Mouse (Mus musculus) ES-E14 (cell line): ENCODE results near the gene Lig3. TPM values are rescaled to one million over a fixed set of nuclear protein-coding genes. Genes with fewer than 3 reads are reported as not detected.
"Not testable (repeated sequence)": the region's sequence is repeated elsewhere in the genome, so short reads cannot be mapped to it uniquely, and the experiment has no call there.

Experiments used
- DNase-seq: peaks from one replicate; pipeline ENCODE4 v3.0.0-alpha.2; 2013; ENCODE audit warnings: low read depth, low spot score
- H3K27ac ChIP-seq: 2 replicates; pipeline ENCODE4 v1.5.1; 2012; ENCODE audit warnings: low read depth, mild to moderate bottlenecking, low read length, moderate library complexity, mixed read lengths; ENCODE audit not compliant: poor library complexity, insufficient read depth, severe bottlenecking
- H3K36me3 ChIP-seq: 2 replicates; pipeline ENCODE4 v1.6.1; 2012; ENCODE audit warnings: mild to moderate bottlenecking, low read length, moderate library complexity, mixed read lengths; ENCODE audit not compliant: control insufficient read depth, poor library complexity, insufficient read depth, severe bottlenecking
- H3K4me1 ChIP-seq, 2 experiments: fragments of 150-350 bp in 1 of 2; sonication (generic) in 1 of 2; 2 replicates each; pipeline ENCODE4 v1.6.1; 2012; ENCODE audit warnings: low read length in 2 of 2, mild to moderate bottlenecking in 1 of 2, mixed read lengths in 1 of 2; ENCODE audit not compliant: control insufficient read depth in 2 of 2, insufficient read depth in 2 of 2, poor library complexity in 1 of 2
- H3K4me3 ChIP-seq, 2 experiments: fragments of 150-350 bp in 1 of 2; sonication (generic) in 1 of 2; 2 replicates each; pipeline ENCODE4 v1.5.1; 2012; ENCODE audit warnings: low read length in 2 of 2, low read depth in 1 of 2, mild to moderate bottlenecking in 1 of 2, mixed read lengths in 1 of 2; ENCODE audit not compliant: insufficient read depth in 1 of 2, poor library complexity in 1 of 2, severe bottlenecking in 1 of 2
- H3K9ac ChIP-seq: 2 replicates; pipeline ENCODE4 v1.6.1; 2012; ENCODE audit warnings: low read depth, mild to moderate bottlenecking, low read length, mixed read lengths; ENCODE audit not compliant: poor library complexity, insufficient read depth, severe bottlenecking
- H3K9me3 ChIP-seq: fragments of 150-350 bp; sonication (generic); 2 replicates; pipeline ENCODE4 v1.6.1; 2012; ENCODE audit warnings: low read depth, mild to moderate bottlenecking, low read length; ENCODE audit not compliant: control insufficient read depth, insufficient read depth
- CHD2 ChIP-seq: IDR thresholded peaks from 2 replicates; pipeline ENCODE4 v1.6.1; 2014; ENCODE audit warnings: mild to moderate bottlenecking, low read depth, low read length, inconsistent platforms
- HCFC1 ChIP-seq: IDR thresholded peaks from 2 replicates; pipeline ENCODE4 v1.6.1; 2012; ENCODE audit warnings: low read length, inconsistent platforms, borderline replicate concordance; ENCODE audit not compliant: insufficient read depth
- MAFK ChIP-seq: IDR thresholded peaks from 2 replicates; pipeline ENCODE4 v1.6.1; 2014; ENCODE audit warnings: mild to moderate bottlenecking, low read depth, low read length, inconsistent platforms; ENCODE audit not compliant: insufficient read depth
- ZC3H11A ChIP-seq: IDR thresholded peaks from 2 replicates; pipeline ENCODE4 v1.6.1; 2012; ENCODE audit warnings: low read depth, mild to moderate bottlenecking, inconsistent platforms, low read length, borderline replicate concordance
- ZNF384 ChIP-seq: IDR thresholded peaks from 2 replicates; pipeline ENCODE4 v1.6.1; 2012; ENCODE audit warnings: low read depth, low read length, inconsistent platforms
- in situ Hi-C, 2 experiments: fragments of 600-800 bp; cut with MboI; formaldehyde crosslinking; loops; one replicate each; pipeline ENCODE4 v1.15.1; 2025; ENCODE audit warnings: low sequenced_read_pairs in 2 of 2, inconsistent platforms in 1 of 2; ENCODE audit not compliant: unreplicated experiment in 2 of 2
- total RNA-seq: library from RNA; depleted of rRNA; stranded (reverse); fragments of 300-350 nt; gene quantifications from 2 replicates; pipeline ENCODE4 v1.2.3, GENCODE M21; 2012

Gene Lig3
- total RNA-seq, 1 experiment = 66.5 TPM

- Histone ChIP-seq H3K9ac (no peak overlapping the region), H3K36me3 (no peaks in the 10 kb centered on the region), H3K4me1 (peaks cover 0 to 4% of the 10 kb centered on the region in 2 experiments; a peak in 3 of 4 replicates), H3K27ac (no peak overlapping the region), H3K4me3 (no peak overlapping the region), H3K9me3 (no peaks in the 10 kb centered on the region)
- in situ Hi-C loops = no loop called here
- TF ChIP-seq MAFK = no peak
- TF ChIP-seq ZC3H11A = peak; percentile 73
- no peak for TF ChIP-seq ZNF384
- DNase-seq = peak; percentile 83
Observed at GRCm38 (mm10) chr11:82819350-82819749, 38.4 kb downstream of the Lig3 start.

- no peak for DNase-seq
- Histone ChIP-seq H3K36me3 (no peaks in the 10 kb centered on the region), H3K9ac (no peak overlapping the region), H3K27ac (no peak overlapping the region), H3K4me3 (no peak overlapping the region), H3K4me1 (peaks cover 0 to 4% of the 10 kb centered on the region in 2 experiments; a peak in 3 of 4 replicates), H3K9me3 (no peaks in the 10 kb centered on the region)
- in situ Hi-C loops = no loop called here
- no peak for TF ChIP-seq MAFK
- TF ChIP-seq CHD2 = no peak
- TF ChIP-seq HCFC1 = no peak
- TF ChIP-seq ZC3H11A = no peak
- no peak for TF ChIP-seq ZNF384
Observed at GRCm38 (mm10) chr11:82820788-82821456, 40.0 kb downstream of the Lig3 start.

- H3K27ac ChIP-seq = peak overlapping the region; percentile 66
- in situ Hi-C loops = no loop called here
- no peaks in the 10 kb centered on the region for H3K9me3 ChIP-seq
- peak overlapping the region; percentile 38; the same call in 1 of the 2 replicates for H3K9ac ChIP-seq
- TF ChIP-seq ZNF384 = no peak
- TF ChIP-seq CHD2 = no peak
- no peak for TF ChIP-seq MAFK
- TF ChIP-seq HCFC1 = no peak
- TF ChIP-seq ZC3H11A = no peak
- peaks cover 2 to 20% of the 10 kb centered on the region in 2 experiments; a peak in 3 of 4 replicates for H3K4me1 ChIP-seq
- DNase-seq = no peak
- H3K4me3 ChIP-seq = no peak overlapping the region; a peak in 1 of 4 replicates
- no peaks in the 10 kb centered on the region for H3K36me3 ChIP-seq
Observed at GRCm38 (mm10) chr11:82826818-82827217, 45.9 kb downstream of the Lig3 start.

- peaks cover 2 to 21% of the 10 kb centered on the region in 2 experiments; a peak in 2 of 4 replicates for H3K4me1 ChIP-seq
- no peaks in the 10 kb centered on the region; the same call in 1 of the 2 replicates for H3K36me3 ChIP-seq
- TF ChIP-seq MAFK (no peak), ZC3H11A (no peak), ZNF384 (no peak), CHD2 (no peak), HCFC1 (no peak)
- H3K27ac ChIP-seq = no peak overlapping the region
- no peak overlapping the region for H3K9ac ChIP-seq
- in situ Hi-C loops = no loop called here
- no peaks in the 10 kb centered on the region for H3K9me3 ChIP-seq
- DNase-seq = no peak
- no peak overlapping the region for H3K4me3 ChIP-seq
Observed at GRCm38 (mm10) chr11:82831008-82831893, 50.3 kb downstream of the Lig3 start.

- H3K27ac ChIP-seq, DNase-seq, H3K36me3 ChIP-seq, H3K9me3 ChIP-seq, H3K4me3 ChIP-seq, H3K9ac ChIP-seq, in situ Hi-C loops: not testable (repeated sequence)
- peaks cover 0 to 19% of the 10 kb centered on the region in 2 experiments; a peak in 2 of 4 replicates for H3K4me1 ChIP-seq
Observed at GRCm38 (mm10) chr11:82832402-82832801, 51.5 kb downstream of the Lig3 start.
